Mouse (Mus musculus) spleen, adult 18-20 months (tissue): ENCODE results near the gene Car3.
A peak's percentile ranks its signal among the peaks of the same experiment; 100 is the strongest.

Source experiments
- DNase-seq, 2 experiments: peaks; one replicate each; pipeline ENCODE4 v3.0.0; 2022; ENCODE audit warnings: mixed read lengths in 2 of 2

Car3 gene

DNA sequence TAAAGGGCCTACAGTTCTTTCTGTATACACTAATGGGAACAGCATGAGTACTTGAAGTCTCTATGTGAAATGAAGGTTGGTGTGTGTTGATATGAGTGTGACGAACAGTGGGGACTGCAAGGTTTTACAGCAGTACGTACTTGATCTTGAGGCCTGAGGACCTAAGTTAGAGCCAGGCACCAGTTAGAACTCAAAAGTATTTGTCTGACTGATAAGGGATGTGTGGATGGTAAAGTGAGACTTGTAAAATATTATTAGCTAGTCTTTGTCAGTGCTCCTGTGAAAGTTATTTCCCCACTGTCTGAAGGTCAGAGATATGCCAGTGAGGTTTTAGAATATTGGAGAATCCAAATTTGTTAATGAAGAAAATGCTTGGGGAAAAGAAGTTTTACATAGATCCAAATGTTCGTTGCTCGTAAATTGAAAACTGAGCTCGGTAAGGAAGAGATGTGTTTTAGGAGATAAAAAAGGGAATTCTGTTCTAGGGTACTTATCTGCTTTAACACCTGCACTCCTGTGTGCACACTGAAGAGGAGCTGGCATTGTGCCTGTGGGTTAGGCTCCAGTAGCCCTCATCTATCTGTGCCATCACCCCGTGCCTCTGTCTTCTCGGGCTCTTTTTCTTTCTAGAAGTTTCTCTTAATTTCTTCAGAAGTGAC, 14.1 kb downstream of the Car3 start:
- DNase-seq, result no peak

GRCm38 (mm10) chr3:14878749-14879223, 15.5 kb downstream of the Car3 start:
- DNase-seq, result no peak

DNA sequence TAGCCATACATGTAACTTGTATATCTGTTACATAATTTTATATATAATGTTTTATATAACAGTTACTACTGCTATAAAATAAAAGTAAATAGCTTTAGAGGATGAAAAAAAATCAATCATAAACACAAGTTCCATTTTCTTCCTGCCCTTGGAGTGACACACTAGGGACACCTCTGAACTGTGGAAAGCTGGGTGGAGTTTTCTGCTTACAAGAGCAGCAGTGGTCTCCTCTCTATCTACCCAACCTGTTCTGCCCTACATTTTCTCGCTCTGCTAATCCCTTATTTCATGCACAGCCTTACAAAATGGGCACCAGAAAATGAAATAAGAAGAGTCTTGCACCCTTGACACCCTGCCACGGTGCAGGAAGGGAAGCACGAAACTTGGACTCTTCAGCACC, 16.0 kb downstream of the Car3 start:
- no peak for DNase-seq

GRCm38 (mm10) chr3:14880277-14880676, 17.0 kb downstream of the Car3 start:
- peak in 1 of 2 experiments; percentile 40 for DNase-seq

- DNase-seq, result no peak
These were observed 18.7 kb downstream of the Car3 start for GRCm38 (mm10) chr3:14882005-14882404.

DNA sequence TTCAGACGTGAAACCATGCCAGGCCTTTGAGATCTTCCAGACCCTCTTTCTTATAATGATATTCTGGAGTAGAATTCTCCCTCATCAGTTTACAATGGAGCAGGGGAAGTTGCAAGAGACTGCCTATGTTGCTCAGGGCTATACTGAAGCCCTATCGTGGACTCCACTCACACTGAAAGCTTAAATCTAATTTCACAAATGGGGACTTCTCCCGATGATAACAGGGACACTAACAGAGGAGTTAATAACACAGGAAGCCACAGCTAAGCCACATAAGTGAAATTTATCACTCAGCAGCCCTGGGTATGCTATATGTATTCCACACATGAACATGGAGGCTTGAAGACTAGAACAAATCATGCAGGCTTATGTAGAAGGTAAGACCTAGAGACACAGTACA, 19.4 kb downstream of the Car3 start:
- DNase-seq, result no peak

- no peak for DNase-seq
These were observed 21.5 kb downstream of the Car3 start for GRCm38 (mm10) chr3:14884826-14885225.

GRCm38 (mm10) chr3:14886102-14887098, 23.1 kb downstream of the Car3 start, which contains the start of gene Car2:
Car2 (plus strand) TSS chr3:14886273.
- DNase-seq, result peak; percentile 39 to 57

GRCm38 (mm10) chr3:14887134-14887666, 23.9 kb downstream of the Car3 start:
- DNase-seq, result no peak

DNA sequence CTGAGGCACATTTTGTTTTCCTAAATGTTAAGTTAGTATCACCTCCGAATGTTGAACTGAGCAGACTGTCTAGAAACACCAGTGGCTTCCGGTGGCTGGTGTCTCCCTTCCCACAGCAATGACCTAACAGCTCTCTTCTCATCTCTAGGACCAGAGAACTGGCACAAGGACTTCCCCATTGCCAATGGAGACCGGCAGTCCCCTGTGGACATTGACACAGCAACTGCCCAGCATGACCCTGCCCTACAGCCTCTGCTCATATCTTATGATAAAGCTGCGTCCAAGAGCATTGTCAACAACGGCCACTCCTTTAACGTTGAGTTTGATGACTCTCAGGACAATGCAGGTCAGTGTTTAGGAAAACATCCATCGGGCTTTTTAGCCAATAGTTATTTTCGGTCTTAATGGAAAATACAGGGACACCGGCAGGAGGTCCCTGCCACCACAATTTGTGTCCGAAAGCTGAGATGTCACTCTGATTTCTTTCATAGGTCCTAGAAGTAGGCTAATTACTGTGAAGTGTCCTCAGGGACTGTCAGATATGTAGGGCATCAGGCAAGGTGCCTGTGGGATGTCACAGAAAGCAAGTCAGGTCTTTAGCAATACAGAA, 24.5 kb downstream of the Car3 start:
- DNase-seq, result no peak

DNA sequence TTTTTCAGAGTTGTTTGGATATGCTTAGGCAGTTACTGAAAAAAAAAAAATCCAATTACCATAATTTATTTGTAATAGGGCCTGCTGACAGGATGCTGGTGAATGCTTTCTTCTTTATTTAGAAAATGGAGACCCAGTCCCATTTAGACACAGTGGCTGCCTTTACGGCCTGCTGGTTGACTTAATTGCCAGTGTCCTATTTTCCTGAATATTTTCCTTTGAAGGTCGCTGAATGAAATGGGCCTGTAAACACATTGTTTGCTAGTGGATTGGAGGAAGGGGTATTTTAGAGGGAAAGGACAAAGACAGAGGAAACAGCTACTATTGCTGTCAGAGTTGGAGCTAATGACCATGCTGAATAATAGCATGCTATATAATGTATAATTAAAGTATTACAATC, 25.2 kb downstream of the Car3 start:
- no peak for DNase-seq

- DNase-seq, result no peak
These were observed 25.8 kb downstream of the Car3 start for GRCm38 (mm10) chr3:14889085-14889484.

DNA sequence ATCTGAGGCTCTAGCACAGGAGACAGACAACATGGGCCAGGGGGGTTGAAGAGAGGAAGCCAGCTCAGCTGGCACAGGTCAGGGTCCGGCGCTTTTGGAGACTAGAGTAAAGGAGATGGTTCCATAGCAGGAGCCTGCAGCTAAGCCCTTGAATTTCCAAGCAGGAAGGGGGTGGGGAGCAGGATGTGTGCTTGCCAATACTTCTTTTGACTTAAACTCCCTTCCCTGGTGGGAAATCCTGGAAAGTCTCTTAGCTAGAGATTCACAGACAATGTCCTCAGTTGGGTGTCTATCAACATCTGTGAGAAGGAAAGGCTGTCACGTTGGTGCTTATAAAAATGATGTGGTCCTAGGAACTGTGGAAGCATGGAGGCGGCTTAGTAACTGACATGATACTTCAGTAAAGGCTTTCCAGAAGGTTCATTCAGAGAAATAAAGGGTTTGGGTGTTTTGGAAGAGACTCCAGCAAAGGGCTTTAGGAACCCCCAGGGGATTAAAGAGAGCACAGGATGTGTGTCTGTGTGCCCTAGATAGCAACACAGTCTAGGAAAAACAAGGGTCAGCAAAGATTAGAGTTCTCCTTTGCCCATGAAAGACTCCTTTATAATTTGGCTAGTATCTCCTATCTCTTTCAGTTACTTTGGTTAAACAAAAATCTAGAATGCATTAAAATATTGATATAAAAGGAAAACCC, 26.6 kb downstream of the Car3 start:
- no peak for DNase-seq

- DNase-seq, result no peak
These were observed 29.7 kb downstream of the Car3 start for GRCm38 (mm10) chr3:14892991-14893390.

DNA sequence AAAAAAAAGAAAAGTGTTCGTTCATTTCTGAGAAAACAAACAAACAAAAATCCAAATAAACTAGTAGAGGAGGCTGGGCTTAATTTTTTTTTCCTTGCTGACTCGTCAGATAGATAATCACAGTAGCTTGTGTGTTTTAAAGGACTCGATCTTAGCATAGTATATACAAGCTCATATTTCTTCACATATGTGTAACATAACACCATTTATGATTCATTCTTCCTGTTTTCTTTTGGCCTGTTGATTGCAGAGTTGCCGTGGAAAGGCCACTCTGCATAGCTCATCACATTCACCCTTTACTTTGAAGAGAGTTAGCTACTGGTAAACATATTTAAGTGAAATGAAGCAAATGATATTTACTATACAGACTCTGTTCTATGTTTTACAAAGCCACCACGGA, 30.4 kb downstream of the Car3 start:
- DNase-seq, result no peak

DNA sequence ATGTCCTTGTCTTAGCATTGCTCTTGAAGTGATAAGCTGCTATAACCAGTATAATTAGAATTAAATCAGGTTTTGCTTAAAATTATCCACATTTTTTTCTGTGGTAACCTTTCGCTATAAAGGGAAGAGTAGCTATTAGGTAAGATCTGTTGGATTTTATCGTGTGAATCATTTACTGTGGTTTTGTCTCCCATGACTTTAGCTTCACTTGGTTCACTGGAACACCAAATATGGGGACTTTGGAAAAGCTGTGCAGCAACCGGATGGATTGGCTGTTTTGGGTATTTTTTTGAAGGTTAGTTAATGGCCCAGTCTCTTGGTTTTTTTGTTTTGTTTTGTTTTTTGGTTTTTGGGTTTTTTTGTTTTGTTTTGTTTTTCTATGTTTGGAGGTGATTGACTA, 32.0 kb downstream of the Car3 start:
- DNase-seq, result no peak

DNA sequence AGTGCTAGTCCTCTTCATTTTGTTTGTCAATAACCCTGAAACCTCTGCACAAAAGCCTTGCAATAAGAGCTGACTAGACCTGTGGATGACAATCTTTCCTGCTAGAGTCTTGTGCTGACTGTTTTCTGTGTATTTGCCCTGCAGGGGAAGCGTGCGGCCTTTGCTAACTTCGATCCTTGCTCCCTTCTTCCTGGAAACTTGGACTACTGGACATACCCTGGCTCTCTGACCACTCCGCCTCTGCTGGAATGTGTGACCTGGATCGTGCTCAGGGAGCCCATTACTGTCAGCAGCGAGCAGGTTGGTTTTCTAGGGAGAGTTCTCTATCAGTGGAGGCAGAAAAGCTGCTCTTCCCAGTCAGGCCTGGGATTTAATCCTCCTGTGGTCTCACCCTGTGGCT, 34.5 kb downstream of the Car3 start:
- no peak for DNase-seq

DNA sequence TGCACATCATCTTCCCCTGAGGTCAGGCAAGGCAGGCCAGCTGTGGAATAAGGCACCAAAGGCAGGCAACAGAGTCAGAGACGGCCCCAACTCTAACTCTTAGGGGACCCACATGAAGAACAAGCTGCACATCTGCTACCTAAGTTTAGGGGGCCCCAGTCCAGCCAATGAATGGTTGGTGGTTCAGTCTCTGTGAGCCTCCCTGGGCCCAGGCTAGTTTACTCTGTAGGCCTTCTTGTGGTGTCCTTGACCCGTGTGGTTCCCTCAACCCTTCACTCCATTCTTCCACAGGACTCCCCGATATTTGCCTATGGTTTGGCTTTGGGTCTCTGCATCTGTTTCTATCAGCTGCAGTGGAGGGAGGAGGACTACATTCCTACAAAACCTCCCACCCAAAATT, 40.1 kb downstream of the Car3 start:
- DNase-seq, result no peak

GRCm38 (mm10) chr3:14904165-14904564, 40.9 kb downstream of the Car3 start:
- DNase-seq, result no peak

- no peak for DNase-seq
These were observed 44.0 kb downstream of the Car3 start for GRCm38 (mm10) chr3:14907271-14907670.

DNA sequence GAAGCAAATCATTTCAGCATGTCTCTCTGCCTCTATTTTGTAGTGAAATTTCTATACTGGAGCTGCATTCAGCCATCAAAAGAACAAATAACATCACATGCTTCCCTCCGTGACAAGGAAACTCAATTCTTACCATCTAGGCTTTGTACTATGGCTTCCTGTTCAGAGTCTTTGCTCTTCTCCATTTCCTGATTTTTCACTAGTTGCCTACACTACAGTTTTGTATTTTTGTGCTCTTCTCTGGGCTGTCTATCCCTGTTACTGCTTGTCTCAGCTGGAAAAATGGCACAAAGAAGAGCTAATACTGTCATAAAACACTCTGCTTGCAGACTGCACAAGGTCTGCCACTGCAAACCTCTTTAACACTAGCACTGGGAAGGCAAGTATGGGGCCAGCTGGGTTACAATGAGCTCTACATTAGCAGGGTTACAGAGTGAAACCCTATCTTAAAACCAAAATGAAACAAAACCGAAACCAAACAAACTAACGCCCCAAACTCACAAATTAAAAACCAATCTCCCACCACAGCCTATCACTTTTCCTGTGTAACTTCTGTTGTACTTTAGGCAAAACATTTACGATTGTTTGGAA, 48.8 kb downstream of the Car3 start:
- no peak for DNase-seq

- DNase-seq, result no peak
These were observed 50.5 kb downstream of the Car3 start for GRCm38 (mm10) chr3:14913774-14914173.
